ENCODE assay signal across 8 mouse cellular contexts in the genomic region with DNA sequence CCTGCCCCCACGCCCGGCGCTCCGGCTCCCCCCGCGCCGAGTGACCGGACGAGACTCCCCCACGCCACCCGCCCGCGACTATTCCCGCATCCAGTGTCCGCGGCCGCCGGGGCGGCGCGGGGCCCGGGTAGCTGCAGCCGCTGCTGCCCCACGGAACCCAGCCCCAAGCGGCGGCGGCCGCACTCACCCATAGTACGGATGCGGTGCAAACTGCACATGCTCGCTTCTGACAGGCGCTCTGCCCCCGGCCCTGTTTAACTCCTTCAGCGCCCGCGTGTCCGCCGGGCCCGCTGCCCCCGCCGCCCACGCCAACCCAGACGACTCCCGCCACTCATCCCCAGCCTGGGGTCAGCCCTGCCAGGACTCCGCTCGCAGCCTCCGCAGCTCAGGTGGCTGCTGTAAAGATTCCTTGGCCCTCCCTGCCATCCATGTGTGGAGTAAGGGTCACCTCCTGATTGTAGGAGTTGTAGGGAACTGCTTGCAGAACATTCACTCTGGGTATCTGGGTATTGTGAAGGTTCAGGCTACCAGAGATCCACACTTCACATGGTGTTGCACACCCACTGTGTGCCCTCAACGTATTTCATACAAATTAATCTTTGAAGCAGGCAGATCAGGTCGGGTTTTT. TPM values are rescaled to one million over a fixed set of nuclear protein-coding genes. Genes with fewer than 3 reads are reported as not detected.
DNase-seq lines count a peak whose midpoint lies in the region; ATAC-seq and TF ChIP-seq lines count a peak whose summit lies in the region.

Gene Tmem229b, minus strand, starts transcription at position 502 of the 628 bp plus-strand sequence.

- peaks cover 3% of the 10 kb centered on the region; the same call in 1 of the 2 replicates for H3K4me1 ChIP-seq in kidney, embryonic 14.5 days (ENCODE audit: control insufficient read depth, insufficient read depth, low read length)
- no peaks in the 10 kb centered on the region for H3K4me1 ChIP-seq in liver, embryonic 11.5 days (replicated peaks; ENCODE audit: control insufficient read depth, insufficient read depth, low read length)
- no peaks in the 10 kb centered on the region for H3K4me1 ChIP-seq in stomach, postnatal 0 days (replicated peaks; ENCODE audit: control insufficient read depth, insufficient read depth)

- peak within 1 kb of the TSS; percentile 73 for H3K4me3 ChIP-seq in kidney, embryonic 14.5 days (ENCODE audit: low read length)
- peak within 1 kb of the TSS; percentile 82 for H3K4me3 ChIP-seq in liver, embryonic 11.5 days (ENCODE audit: low read depth, low read length)
- H3K4me3 ChIP-seq in stomach, postnatal 0 days (ENCODE audit: low read depth, low read length), result peak within 1 kb of the TSS; percentile 93

- no peak for TF ChIP-seq CTCF in stomach, postnatal 0 days (IDR thresholded peaks at IDR 0.05; ENCODE audit: low read depth)

- peak; percentile 40 for DNase-seq in ovary, postnatal 10 days (ENCODE audit: low spot score)
- DNase-seq in ovary, postnatal 36 days (ENCODE audit: low spot score), result no peak
- peak; percentile 69 for DNase-seq in embryo, embryonic 10.5 days (ENCODE audit: low spot score)
- no peak for DNase-seq in liver, embryonic 11.5 days (ENCODE audit: low spot score)
- no peak for DNase-seq in stomach, postnatal 0 days (ENCODE audit: low spot score)

- H3K9ac ChIP-seq in kidney, embryonic 14.5 days (ENCODE audit: low read depth, low read length), result peak within 1 kb of the TSS; percentile 76
- peak within 1 kb of the TSS; percentile 77 for H3K9ac ChIP-seq in liver, embryonic 11.5 days (ENCODE audit: low read depth, low read length)
- H3K9ac ChIP-seq in stomach, postnatal 0 days (ENCODE audit: low read length), result peak within 1 kb of the TSS; percentile 78

- peak within 1 kb of the TSS; percentile 90 for H3K4me2 ChIP-seq in kidney, embryonic 14.5 days (replicated peaks; ENCODE audit: low read depth, low read length)
- peak within 1 kb of the TSS; percentile 84 for H3K4me2 ChIP-seq in liver, embryonic 11.5 days
- H3K4me2 ChIP-seq in stomach, postnatal 0 days (replicated peaks; ENCODE audit: low read depth), result peak within 1 kb of the TSS; percentile 89

- no peak for TF ChIP-seq EP300 in stomach, postnatal 0 days (optimal IDR thresholded peaks at IDR 0.05)

- WGBS in kidney, embryonic 14.5 days, result 3% methylated on average over 27 of the region's 49 CpGs
- 4% methylated on average over 48 of the region's 49 CpGs for WGBS in liver, embryonic 11.5 days
- WGBS in stomach, postnatal 0 days, result 3% methylated on average over 30 of the region's 49 CpGs

- no peaks in the 10 kb centered on the region for H3K27me3 ChIP-seq in kidney, embryonic 14.5 days (ENCODE audit: control insufficient read depth, insufficient read depth, low read length)
- peaks cover 2% of the 10 kb centered on the region; the same call in 1 of the 2 replicates for H3K27me3 ChIP-seq in liver, embryonic 11.5 days (replicated peaks; ENCODE audit: control insufficient read depth, insufficient read depth, low read length)
- H3K27me3 ChIP-seq in stomach, postnatal 0 days (ENCODE audit: control insufficient read depth, insufficient read depth, low read length), result no peaks in the 10 kb centered on the region

- no peaks in the 10 kb centered on the region for H3K9me3 ChIP-seq in kidney, embryonic 14.5 days (ENCODE audit: control insufficient read depth, low read length)
- H3K9me3 ChIP-seq in liver, embryonic 11.5 days (ENCODE audit: control insufficient read depth, low read length), result no peaks in the 10 kb centered on the region
- no peaks in the 10 kb centered on the region for H3K9me3 ChIP-seq in stomach, postnatal 0 days (ENCODE audit: control insufficient read depth, low read length)

- no peak within 1 kb of the TSS for H3K27ac ChIP-seq in kidney, embryonic 14.5 days (ENCODE audit: low read depth, low read length)
- H3K27ac ChIP-seq in liver, embryonic 11.5 days (ENCODE audit: low read depth, low read length), result no peak within 1 kb of the TSS
- peak within 1 kb of the TSS; percentile 69 for H3K27ac ChIP-seq in stomach, postnatal 0 days (replicated peaks)

- H3K36me3 ChIP-seq in kidney, embryonic 14.5 days (ENCODE audit: control insufficient read depth, insufficient read depth, low read length), result no peaks in the 10 kb centered on the region
- H3K36me3 ChIP-seq in liver, embryonic 11.5 days (ENCODE audit: control insufficient read depth, insufficient read depth, low read length), result no peaks in the 10 kb centered on the region
- no peaks in the 10 kb centered on the region for H3K36me3 ChIP-seq in stomach, postnatal 0 days (ENCODE audit: control insufficient read depth, insufficient read depth, low read length)

- peak; percentile 36 for ATAC-seq in granulocyte monocyte progenitor cell, adult 5-6 weeks (replicated peaks; ENCODE audit: poor library complexity, severe bottlenecking)
- peak; percentile 89 for ATAC-seq in kidney, embryonic 14.5 days (ENCODE audit: low FRiP score, low TSS enrichment)
- peak; percentile 58 for ATAC-seq in liver, embryonic 11.5 days (replicated peaks; ENCODE audit: low FRiP score)
- peak; percentile 44; the same call in 1 of the 2 replicates for ATAC-seq in monocyte, adult 5-6 weeks (replicated peaks; ENCODE audit: insufficient number of reproducible peaks, low FRiP score, low TSS enrichment, poor library complexity, severe bottlenecking)
- ATAC-seq in stomach, postnatal 0 days (ENCODE audit: low FRiP score, low TSS enrichment), result peak; percentile 67

RNA-seq across cellular contexts. Expression of gene Tmem229b, which starts in this region (rescaled TPM):
- total RNA-seq in granulocyte monocyte progenitor cell, adult 5-6 weeks (2014; fragmentation: Nextera tagmentation), result 104 and 113 TPM in 2 replicates
- total RNA-seq in granulocyte monocyte progenitor cell, adult 5-6 weeks (2017), result 83.8 and 100 TPM in 2 replicates
- polyA plus RNA-seq in kidney, embryonic 14.5 days (2014; fragmentation: Nextera tagmentation; extraction: Ambion mirVana), result 2.3 and 2.9 TPM in 2 replicates
- 5.4 and 5.5 TPM in 2 replicates for polyA plus RNA-seq in liver, embryonic 11.5 days (2014; fragmentation: Nextera tagmentation; extraction: Ambion mirVana)
- total RNA-seq in monocyte, adult 5-6 weeks (2017), result 47.0 to 75.7 TPM (median 65.1 TPM) in 3 replicates
- 4.7 and 4.9 TPM in 2 replicates for polyA plus RNA-seq in stomach, postnatal 0 days (2015; fragmentation: Nextera tagmentation; extraction: Ambion mirVana)

Comparison
In these comparisons a context has a peak if more than half of its experiments do, and no peak if none do; other contexts are left out.
1. DNase-seq: peak in ovary, postnatal 10 days (single experiment) and embryo, embryonic 10.5 days (single experiment); none in ovary, postnatal 36 days (single experiment), liver, embryonic 11.5 days (single experiment) and stomach, postnatal 0 days (single experiment).
2. ATAC-seq: peak in every context shown above with its lines; median percentile 89 in kidney, embryonic 14.5 days; 67 in stomach, postnatal 0 days; 58 in liver, embryonic 11.5 days; 44 in monocyte, adult 5-6 weeks; 36 in granulocyte monocyte progenitor cell, adult 5-6 weeks.
3. Peak in every context shown above with its lines, with median percentiles within 50 percentile points of each other: H3K4me2 ChIP-seq, H3K4me3 ChIP-seq and H3K9ac ChIP-seq.